Mouse (Mus musculus): ENCODE data around the gene Akip1. TPM values are rescaled to one million over a fixed set of nuclear protein-coding genes. Genes with fewer than 3 reads are reported as not detected.
A peak's percentile ranks its signal among the peaks of the same experiment; 100 is the strongest.

The Akip1 gene
- 1 to 10 TPM; 5.4 to 8.2 TPM for total RNA-seq (2021)
- long read RNA-seq, experiment 1, transcript Akip1-201 (6 exons, 1,028 nt), result major isoform, 10 of 17 reads
- long read RNA-seq, experiment 1, partial matches to known transcripts, result 4 of 17 reads
- long read RNA-seq, experiment 1, other reads (novel, unspliced or antisense), result 3 of 17 reads
- long read RNA-seq, experiment 2, transcript Akip1-201 (6 exons, 1,028 nt), result major isoform, 15 of 18 reads
- long read RNA-seq, experiment 2, partial matches to known transcripts, result 3 of 18 reads
- long read RNA-seq, experiment 2, other reads (novel, unspliced or antisense), result 0 of 18 reads

DNA sequence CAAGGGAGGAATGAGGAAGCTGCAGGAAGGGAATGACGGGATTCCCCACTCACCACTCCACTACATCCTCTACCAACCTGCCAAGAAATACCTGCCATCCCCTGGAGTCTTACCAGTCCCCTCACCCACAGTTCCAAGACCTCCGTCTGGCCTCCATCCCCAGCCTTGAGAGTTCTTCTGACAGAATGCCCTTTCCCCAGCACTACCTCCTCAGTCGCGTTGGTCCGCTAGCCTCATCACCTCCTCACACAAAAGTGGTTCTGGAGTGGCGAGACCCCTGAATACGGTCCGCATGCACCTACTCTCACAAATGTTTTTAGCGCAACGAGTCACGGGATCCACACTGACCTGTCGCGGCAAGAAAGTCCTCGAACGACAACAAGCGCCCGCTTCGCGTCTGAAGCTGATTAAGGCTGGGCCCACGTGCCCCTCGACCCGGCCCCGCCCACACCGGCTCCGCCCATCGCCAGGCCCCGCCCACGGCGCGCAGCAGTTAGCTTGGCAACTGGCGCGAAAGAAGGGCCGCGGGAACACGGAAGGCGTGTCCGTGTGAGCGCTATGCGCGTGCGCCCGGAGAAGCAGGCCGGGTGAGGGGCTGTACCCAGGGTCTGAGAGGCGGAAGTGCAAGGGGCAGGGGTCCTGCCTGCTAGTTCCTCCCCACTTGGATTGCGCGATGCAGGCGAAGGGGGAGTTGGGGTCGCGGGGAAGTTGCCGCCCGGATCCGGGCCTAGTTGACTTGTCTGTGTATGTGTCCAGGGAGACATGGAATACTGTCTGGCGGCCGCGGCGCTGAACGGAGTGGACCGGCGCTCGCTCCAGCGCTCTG lies at the start of gene Akip1, which contains the start of gene St5:
Akip1 (plus strand) TSS at position 501 of the 826 bp plus-strand sequence.
St5 (minus strand) TSS at position 416 of the 826 bp plus-strand sequence.
- DNase-seq, result peak; percentile 94

DNA sequence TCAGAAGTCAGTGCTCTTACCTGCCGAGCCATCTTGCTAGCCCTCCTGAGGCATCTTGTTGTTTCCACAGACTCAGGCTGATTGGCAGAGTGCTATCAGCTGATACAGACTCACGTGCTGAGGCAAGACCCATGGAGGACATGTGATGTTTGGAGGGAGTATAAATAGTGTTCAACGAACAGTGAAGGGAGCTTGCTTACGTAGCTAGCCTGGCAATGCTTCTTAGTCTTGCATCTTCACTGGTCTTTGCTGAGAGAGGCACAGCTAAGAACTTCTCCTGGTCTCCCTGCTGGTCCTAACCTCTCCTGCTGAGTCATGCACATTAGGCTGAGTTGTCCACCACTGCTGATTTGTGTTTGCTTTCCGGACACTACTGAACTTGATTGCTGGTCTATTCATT lies 48.6 kb upstream of the Akip1 start:
- DNase-seq, result no peak

DNA sequence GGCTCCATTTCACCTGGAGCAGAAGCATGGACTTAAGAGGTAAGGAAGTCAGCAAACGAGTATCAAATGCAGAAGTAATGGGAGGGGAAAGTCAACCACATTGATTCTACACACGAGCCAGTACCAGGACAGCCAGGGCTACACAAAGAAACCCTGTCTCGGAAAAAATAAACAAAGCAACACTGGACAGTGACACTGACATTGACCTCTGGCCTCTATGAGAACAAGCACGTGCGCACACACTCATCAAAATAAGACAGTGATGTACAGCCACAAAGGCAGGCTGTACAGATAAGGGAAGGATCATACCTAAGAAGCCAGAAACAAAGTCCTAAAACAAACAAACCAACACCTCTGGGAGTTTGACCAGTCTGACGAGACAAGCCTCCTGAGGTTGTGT lies 45.6 kb upstream of the Akip1 start:
- no peak for DNase-seq

DNA sequence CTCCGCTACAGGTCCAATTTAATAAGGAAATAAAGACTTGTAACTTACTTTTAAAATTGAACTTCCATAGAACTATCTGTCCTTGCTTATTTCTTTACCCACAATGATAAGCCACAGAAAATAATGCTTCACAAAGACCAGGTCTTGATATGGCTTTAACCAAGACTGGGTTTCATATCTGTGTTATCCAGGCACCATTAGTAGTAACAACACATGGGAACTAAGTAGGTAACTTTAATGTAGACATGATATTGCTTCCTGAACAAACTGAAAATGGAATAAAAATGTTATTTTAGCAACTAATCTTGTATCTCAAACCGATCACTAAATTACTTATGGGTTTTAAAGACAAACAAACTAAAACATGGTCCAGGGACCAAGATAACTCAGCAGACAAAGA lies 44.2 kb upstream of the Akip1 start:
- DNase-seq, result no peak

DNA sequence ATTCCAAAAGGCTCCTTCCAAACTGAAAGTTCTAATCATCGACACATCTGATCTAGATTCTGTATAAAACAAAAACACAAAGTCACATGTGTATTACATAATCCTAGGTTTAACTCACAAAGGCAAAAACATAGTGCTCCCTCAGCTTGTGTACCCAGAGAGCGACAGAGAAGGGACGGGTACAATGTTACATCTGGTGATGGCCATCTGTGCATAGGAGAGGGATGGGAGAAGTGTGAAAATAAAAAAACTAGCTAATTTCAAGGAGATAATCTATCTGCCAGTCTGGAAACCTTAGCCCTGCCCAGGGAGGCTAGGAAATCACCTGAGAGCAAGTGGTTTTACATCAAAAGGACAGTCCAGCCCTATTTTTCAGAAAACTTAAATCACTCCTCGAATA lies 40.9 kb upstream of the Akip1 start:
- no peak for DNase-seq

DNA sequence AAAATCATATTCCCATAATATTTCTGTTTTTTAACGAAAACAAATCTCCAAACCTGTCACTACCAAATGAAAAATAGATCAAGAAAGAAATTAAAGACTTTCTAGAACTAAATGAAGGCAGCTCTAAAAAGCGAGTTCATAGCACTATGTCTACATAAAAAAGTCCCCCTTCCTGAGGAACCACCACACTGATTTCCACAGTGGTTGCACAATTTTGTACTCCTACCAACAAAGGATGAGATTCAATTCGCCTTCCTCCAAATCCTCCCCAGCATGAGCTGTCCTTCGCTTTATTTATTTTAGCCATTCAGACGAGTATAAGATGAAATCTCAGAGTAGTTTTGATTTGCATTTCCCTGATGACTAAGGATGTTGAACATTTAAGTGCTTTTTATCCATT lies 36.8 kb upstream of the Akip1 start:
- no peak for DNase-seq

DNA sequence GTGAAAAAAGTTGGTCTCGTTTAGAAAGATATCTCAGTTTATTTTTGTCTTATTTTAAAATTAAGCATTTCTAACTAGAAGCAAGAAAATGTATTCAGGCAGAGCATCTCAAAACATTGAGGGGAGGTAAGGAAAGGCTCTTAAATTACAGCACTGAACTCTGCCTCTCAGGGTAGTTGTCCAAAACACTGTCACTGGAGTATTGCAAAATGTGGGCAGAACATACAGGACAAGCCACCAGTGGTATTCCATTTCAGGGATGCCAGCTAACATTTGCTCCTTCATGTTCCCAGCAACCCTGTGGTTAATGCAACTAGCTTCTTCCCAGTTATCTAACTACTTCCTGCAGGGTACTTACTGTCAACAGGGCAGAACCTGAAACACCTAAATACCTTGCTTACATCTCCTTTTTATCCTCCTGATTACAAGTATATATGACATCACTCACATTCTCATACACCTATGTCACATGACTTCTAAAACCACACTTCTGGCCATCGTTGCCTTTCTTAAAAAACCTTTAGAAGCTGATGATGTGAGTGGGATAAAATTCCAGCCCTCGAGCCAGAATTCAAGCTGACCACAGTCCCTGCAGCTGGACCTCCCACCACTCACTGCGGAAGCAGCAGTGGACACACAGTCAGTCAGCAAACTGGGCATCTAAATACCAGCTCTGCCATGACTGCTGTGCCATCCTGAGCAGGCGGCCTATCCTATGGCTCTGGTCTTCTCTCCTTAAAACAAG lies 33.9 kb upstream of the Akip1 start:
- no peak for DNase-seq

DNA sequence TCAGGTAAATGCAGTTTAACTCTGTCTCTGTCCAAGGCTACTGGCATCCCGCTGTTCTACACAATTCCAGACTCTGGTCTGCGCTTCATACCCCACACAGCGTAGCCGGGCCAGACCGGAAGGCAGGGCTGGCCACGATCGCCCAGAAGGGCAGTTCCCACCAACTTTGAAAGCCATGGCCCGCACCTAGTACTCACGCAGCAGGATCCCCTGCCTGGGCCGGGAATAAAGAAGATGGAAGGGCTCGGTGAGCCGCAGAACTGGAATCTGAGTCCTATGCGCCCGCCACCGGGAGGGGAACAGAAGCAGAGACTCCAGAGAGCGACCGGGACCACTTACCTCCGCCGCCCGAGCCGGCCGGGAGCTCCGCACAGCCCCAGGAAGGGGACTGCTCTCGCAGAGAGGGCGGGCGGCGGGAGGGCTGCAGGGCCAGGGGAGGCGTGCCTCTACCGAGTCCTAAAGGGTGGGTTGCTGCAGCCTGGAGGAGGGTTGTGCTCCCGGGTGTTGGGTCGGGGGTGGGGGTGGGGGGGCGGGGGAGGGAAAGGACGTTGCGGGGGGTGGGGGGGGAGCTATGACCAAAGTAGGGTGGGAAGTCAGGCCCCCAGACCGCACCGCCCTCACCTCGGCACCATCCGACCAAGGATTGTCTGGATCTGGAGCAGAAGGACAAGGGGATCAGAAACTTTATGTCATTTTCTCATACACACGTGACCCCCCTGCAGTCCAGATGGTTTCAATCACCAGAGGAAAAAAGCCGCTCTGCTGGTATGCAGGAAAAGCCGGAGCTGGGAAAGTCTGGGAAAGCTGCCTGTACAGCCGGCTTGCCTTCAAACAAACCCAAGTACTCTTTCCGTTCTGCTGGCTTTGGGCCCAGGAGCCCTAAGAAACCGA lies 31.7 kb upstream of the Akip1 start:
- DNase-seq, result peak; percentile 80

DNA sequence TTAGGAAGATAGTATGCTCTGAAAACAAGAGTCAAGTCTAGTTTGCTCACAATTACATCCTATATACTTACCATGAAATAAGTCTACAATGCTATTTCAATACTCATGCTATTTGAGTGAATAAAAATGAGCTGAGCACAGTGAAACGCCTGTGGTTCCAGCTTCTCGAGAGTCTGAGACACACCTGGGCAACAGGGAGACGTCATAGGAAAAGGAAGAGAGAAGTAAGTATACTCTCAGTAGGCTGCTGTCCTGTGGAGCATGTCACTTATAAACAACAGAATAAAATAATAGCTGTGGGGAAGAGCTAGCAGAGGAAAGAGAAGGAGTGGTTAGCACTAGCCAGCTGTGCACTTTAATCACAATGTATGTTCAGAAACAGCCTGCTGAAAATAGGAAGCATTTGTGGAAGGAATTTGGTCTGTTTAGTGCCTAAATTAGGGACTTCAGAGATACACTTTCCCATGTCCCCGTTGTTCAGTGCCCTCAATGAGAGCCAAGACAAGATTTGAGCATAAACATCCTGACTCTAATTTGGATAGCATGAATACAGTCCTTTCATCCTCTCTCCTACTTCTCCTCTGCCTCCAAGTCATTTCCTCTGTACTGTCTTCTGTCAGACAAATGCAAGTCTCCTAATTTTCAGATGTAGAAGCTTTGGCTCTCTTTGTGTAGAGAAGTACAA lies 28.4 kb upstream of the Akip1 start:
- no peak for DNase-seq

DNA sequence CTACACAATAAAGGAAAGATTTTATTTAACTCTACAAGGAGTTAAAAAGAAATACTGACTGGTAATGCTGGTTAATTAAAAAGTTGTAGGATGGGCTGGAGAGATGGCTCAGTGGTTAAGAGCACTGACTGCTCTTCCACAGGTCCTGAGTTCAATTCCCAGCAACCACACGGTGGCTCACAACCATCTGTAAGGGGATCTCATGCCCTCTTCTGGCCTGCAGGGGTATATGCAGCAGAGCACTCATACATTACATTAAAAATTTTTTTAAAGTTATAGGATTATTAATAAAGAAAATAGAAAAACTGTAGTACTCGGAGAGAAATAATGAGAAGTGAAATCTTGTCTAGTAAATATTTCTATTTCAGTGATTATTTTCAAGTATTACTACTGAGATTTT lies 23.2 kb upstream of the Akip1 start:
- no peak for DNase-seq

DNA sequence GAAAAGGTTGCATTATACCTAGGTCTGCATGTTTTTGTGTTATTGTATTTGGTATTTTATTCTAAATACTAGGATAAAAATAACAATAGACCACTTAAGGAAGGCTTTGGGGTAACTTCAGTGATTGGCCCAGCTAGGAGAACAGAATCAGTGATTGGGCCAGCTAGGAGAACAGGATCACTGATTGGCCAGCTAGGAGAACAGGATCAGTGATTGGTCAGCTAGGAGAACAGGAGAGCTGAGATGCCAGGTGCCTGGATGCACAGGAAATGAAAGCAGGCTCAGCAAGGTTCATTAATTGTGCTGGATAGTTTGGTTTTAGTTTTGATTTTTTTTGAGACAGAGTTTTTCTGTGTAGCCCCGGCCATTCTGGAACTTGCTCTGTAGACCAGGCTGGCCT lies 22.6 kb upstream of the Akip1 start:
- no peak for DNase-seq

DNA sequence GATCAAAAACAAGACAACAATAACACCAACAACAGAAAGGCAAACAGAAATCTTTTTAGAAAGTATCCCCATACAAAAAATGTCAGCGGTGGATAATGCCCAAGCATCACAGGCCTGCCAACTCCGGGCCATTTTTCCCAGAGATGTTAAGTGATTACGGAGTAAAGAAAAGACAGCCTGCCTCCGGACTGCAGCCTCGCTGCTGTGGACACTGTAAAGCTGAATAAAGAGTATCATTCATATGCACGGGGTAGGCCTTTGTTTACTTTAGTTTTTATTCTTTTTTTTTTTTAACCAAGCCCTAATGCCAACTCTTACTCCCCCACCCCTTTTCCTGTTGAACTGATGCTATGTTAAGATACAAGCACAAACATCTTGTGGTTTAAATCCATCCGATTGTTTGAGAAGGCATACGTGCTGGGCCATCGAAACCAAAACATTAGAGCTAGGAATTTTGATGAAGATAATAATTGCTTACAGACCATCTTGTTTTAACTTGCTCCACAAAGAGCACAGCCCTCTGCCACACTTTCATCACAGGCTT lies 16.8 kb upstream of the Akip1 start:
- DNase-seq, result no peak

DNA sequence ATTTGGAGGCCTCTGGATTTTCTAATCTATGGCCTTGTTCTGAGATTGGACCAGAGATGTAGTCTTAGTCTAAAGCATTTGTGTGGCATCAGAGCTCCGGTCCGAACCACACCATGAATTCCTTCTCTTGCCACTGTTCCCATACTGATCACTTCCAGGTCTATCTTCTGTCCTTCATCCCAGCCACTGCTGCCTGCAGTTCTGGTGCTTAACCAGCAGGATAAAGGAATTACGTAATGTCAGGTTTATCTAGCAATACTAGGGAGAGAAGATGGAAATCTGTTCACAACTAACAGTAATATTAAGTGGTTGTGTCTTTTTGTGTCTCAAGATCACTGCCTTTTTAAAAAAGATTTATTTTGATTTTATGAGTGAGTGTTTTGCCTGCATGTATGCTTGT lies 13.4 kb upstream of the Akip1 start:
- DNase-seq, result no peak

DNA sequence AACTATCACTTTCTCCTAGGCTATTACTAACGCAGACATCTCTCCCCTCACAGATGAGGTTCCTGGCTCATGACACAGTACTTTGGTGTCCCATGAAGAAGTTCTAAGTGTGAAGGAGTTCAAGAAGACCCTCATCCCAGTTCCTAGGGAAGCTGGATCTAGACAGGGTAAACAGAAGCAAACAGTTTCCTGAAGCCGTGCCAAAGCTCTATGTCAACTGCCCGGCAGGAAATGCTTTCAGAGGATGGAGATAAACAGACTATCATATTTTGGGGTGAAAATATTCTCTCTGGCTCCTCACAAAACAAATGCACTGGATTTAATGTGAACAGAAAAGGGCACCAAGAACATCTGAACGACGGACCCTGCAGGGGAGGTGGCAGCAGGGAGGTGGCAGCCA lies 12.5 kb upstream of the Akip1 start:
- no peak for DNase-seq

DNA sequence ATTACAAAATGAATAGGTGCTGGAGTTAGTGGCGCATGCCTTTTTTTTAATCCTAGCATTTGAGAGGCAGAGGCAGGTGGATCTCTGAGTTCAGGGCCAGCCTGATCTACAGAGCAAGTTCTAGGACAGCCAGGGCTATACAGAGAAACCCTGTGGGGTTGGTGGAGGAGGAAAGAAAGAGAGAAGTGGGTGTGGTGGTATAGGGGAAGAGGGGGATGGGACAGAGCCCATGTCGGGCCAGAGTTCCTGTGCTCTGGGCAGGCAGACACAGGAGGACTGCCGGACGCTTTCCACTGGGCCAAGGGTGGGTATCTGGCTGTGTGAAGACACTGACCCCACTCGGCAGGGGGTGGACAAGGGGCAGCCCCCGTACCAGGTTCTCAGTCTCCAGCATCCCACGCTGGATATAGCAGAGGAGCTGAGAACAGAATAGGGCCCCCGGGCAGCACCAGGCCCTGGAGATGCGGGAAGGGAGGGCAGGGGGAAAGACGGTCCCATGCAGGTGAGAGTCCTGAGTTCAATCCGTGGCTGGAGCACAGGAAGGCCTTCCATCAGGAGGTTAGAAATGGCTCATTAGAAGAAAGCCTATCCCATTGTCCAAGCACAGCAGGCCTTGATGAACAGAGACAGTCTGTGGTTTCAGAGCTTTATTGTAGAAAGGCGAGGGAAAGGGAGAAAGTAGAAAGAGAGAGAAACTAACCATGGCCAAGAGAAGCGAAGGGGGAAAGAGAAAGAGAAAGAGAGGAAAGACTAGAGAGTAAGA lies 8.7 kb upstream of the Akip1 start:
- no peak for DNase-seq

DNA sequence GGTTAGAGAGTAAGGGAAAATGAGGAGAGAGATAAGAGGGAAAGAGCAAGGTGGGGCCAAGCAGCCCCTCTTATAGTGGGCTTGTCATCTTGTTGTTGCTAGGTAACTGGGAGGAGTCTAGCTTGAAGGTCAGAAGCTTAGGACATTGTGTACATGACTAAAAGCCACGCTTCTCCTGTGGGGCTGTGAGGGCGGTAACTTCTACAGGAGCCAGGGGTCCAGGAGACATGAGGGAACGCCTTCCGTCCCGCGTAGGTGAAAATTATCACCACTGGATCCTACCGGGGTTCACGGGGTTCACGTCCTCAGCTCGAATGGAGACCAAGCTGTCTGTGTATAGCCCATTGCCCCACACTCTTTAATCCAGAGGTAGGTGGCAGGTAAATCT lies 8.2 kb upstream of the Akip1 start:
- DNase-seq, result no peak

DNA sequence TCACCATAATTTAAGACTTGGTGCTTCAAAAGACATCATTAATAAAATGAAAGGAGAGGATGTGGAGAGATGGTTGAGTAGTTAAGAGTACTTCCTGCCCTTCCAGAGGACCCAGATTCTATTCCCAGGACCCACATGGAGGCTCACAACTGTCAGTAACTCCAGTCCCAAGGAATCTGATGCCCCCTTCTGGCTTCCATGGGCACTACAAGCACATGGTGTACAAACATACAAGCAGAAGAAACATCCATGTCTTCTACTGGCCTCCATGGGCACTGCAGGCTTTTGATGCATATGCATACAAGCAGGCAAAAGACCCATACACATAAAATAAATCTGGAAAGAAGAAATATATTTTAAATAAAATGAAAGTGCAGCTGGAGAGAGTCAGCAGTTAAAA lies 3.3 kb upstream of the Akip1 start:
- no peak for DNase-seq

DNA sequence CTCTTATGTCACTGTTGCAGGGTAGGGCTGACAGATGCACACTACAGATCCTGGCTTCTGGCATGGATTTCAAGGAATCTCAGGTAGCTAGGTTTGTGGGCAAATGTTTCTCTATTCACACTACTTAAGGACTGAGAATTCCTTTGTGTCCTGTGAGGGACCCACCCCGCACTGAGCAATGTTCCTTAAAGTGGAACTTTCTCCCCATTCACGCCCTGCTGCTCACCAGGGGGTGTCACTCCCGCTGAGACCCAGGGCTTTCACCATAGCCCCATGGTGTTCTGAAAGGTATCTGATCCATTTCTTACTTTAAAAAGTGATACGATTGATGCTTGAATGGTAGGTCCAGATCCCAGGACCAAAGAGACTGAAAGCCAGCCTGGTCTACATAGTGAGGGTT lies 769 bp upstream of the Akip1 start:
- DNase-seq, result no peak

DNA sequence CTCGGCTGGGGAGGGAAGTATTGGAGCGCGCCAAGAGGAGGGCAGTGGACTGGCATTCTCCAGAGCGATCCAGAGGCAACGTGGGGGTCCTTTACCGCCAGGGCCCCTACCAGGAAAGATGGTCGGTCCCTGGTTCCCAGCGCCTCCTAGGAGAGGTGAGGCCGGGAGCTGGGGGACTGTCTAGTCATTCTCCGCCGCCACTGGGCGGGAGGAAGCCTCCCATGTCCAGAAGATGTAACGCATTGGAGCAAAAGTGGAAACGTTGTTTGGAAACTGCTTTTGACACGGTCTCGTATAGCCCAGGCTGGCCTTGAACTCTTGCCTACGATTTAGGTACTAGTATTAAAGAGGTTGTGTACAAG lies 507 bp downstream of the Akip1 start:
- DNase-seq, result no peak

DNA sequence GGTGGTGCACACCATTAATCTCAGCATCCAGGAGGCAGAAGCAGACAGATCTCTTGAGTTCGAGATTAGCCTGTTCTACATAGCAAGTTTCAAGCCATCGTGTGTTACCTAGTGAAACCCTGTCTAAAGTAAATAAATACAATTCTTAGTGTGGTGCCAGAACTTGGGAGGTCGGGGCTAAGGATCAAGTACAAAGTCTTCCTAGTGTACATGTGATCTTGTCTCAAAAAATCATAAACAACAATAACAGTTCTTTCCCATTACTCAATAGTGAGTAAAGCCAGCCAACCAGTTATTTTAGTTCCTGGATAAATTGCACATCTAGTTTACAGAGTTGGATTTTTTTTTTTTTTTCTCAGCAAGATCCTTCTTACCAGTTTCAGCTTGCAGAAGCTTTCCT lies 971 bp downstream of the Akip1 start:
- no peak for DNase-seq
